Mouse (Mus musculus) heart, adult 2 months (tissue): Measurements from ENCODE around the gene Tnnc1.

Source experiments
- CTCF ChIP-seq: fragments of 200-600 bp; IDR thresholded peaks from 2 replicates; pipeline ENCODE4 v1.8.1; 2022; ENCODE audit warnings: antibody characterized with exemption, mild to moderate bottlenecking, moderate library complexity
- POLR2A ChIP-seq: fragments of 200-500 bp; IDR thresholded peaks from 2 replicates; pipeline ENCODE4 v1.6.1; 2011; ENCODE audit warnings: mild to moderate bottlenecking, low read depth, low read length, control low read depth; ENCODE audit not compliant: insufficient read depth

GRCm38 (mm10) chr14:31250222-31251083 lies 42.3 kb downstream of the Tnnc1 start:
- TF ChIP-seq CTCF (no peak), POLR2A (no peak)
